Comparison of ENCODE assay signal across 9 mouse cellular contexts in genomic region chr1:156780234-156781005, GRCm38 (mm10). TPM values are rescaled to one million over a fixed set of nuclear protein-coding genes. Genes with fewer than 3 reads are reported as not detected.
DNase-seq lines count a peak whose midpoint lies in the region; ATAC-seq lines count a peak whose summit lies in the region.
"Had no signal": no experiment of that assay in that cellular context is flagged by ENCODE, and none has a peak within 500 bp of the region (broad histone marks: within the 10 kb centered on the region; RNA-seq: fewer than 3 reads in every experiment).

No protein-coding gene starts in this region.

- H3K36me3 ChIP-seq in embryonic facial prominence, embryonic 14.5 days (ENCODE audit: control insufficient read depth, insufficient read depth, low read length): no peaks in the 10 kb centered on the region
- no peaks in the 10 kb centered on the region for H3K36me3 ChIP-seq in heart, embryonic 16.5 days (ENCODE audit: control insufficient read depth, insufficient read depth)
- no peaks in the 10 kb centered on the region for H3K36me3 ChIP-seq in midbrain, embryonic 13.5 days
- H3K36me3 ChIP-seq: liver, embryonic 12.5 days had no signal

- no peaks in the 10 kb centered on the region for H3K27me3 ChIP-seq in embryonic facial prominence, embryonic 14.5 days (replicated peaks; ENCODE audit: control insufficient read depth, insufficient read depth, low read length)
- H3K27me3 ChIP-seq in heart, embryonic 16.5 days (ENCODE audit: control insufficient read depth, insufficient read depth, low read length): no peaks in the 10 kb centered on the region
- peaks cover 31% of the 10 kb centered on the region for H3K27me3 ChIP-seq in midbrain, embryonic 13.5 days
- H3K27me3 ChIP-seq: liver, embryonic 12.5 days had no signal

- intact Hi-C loops in heart, postnatal 25 days (cut with DNase I): no loop called here
- intact Hi-C loops in left cerebral cortex, postnatal 10 days (cut with DNase I): no loop called here

- H3K9me3 ChIP-seq in embryonic facial prominence, embryonic 14.5 days (ENCODE audit: control insufficient read depth, low read length): no peaks in the 10 kb centered on the region
- H3K9me3 ChIP-seq in heart, embryonic 16.5 days (replicated peaks; ENCODE audit: control insufficient read depth, low read length): no peaks in the 10 kb centered on the region
- H3K9me3 ChIP-seq in midbrain, embryonic 13.5 days: no peaks in the 10 kb centered on the region
- H3K9me3 ChIP-seq: liver, embryonic 12.5 days had no signal

- 0 out of 2 replicates have a peak overlapping the region, but pooled peaks have one; percentile 32 for H3K9ac ChIP-seq in embryonic facial prominence, embryonic 14.5 days (ENCODE audit: low read depth, low read length)
- peak overlapping the region; percentile 69 for H3K9ac ChIP-seq in heart, embryonic 16.5 days (ENCODE audit: low read length)
- no peak overlapping the region for H3K9ac ChIP-seq in midbrain, embryonic 13.5 days (replicated peaks)
- H3K9ac ChIP-seq: liver, embryonic 12.5 days had no signal

- peak; percentile 53 for ATAC-seq in embryonic facial prominence, embryonic 14.5 days (ENCODE audit: low read depth)
- ATAC-seq in heart, embryonic 16.5 days (replicated peaks; ENCODE audit: extremely low read depth, insufficient read depth, low FRiP score): peak; percentile 49
- no peak for ATAC-seq in midbrain, embryonic 13.5 days
- ATAC-seq: liver, embryonic 12.5 days had no signal

- peak; percentile 96 for DNase-seq in heart, adult 11 months
- DNase-seq in heart, postnatal 25 days (ENCODE audit: low spot score): no peak
- peak; percentile 94 for DNase-seq in embryonic facial prominence, embryonic 14.5 days (ENCODE audit: low spot score)
- no peak for DNase-seq in ovary, postnatal 10 days (ENCODE audit: low spot score)
- no peak for DNase-seq in kidney, adult 18-20 months
- DNase-seq in left cerebral cortex, postnatal 10 days (ENCODE audit: extremely low spot score in 1 of 2, low spot score in 2 of 2): no peak

- peaks cover 46% of the 10 kb centered on the region for H3K4me1 ChIP-seq in embryonic facial prominence, embryonic 14.5 days (ENCODE audit: control insufficient read depth, insufficient read depth, low read length)
- H3K4me1 ChIP-seq in heart, embryonic 16.5 days (ENCODE audit: control insufficient read depth, insufficient read depth, low read length): peaks cover 30% of the 10 kb centered on the region
- peaks cover 36% of the 10 kb centered on the region for H3K4me1 ChIP-seq in midbrain, embryonic 13.5 days (replicated peaks)

- peak overlapping the region; percentile 29; the same call in 1 of the 2 replicates for H3K4me2 ChIP-seq in embryonic facial prominence, embryonic 14.5 days (ENCODE audit: low read depth, low read length)
- H3K4me2 ChIP-seq in heart, embryonic 16.5 days (ENCODE audit: low read depth, low read length): peak overlapping the region; percentile 51
- no peak overlapping the region for H3K4me2 ChIP-seq in midbrain, embryonic 13.5 days (replicated peaks)
- H3K4me2 ChIP-seq: liver, embryonic 12.5 days had no signal

- H3K27ac ChIP-seq in embryonic facial prominence, embryonic 14.5 days (replicated peaks; ENCODE audit: low read depth, low read length): peak overlapping the region; percentile 92
- peak overlapping the region; percentile 91 for H3K27ac ChIP-seq in heart, embryonic 16.5 days (ENCODE audit: low read length)
- H3K27ac ChIP-seq in midbrain, embryonic 13.5 days: peak overlapping the region; percentile 11
- H3K27ac ChIP-seq: liver, embryonic 12.5 days had no signal

- WGBS in embryonic facial prominence, embryonic 14.5 days: 34% methylated on average over 16 of the region's 16 CpGs
- WGBS in heart, embryonic 16.5 days: 42% methylated on average over 16 of the region's 16 CpGs
- WGBS in midbrain, embryonic 13.5 days: 57% methylated on average over 16 of the region's 16 CpGs

- H3K4me3 ChIP-seq in embryonic facial prominence, embryonic 14.5 days (ENCODE audit: low read depth, low read length): no peak overlapping the region
- peak overlapping the region; percentile 41 for H3K4me3 ChIP-seq in heart, embryonic 16.5 days (ENCODE audit: low read length)
- no peak overlapping the region for H3K4me3 ChIP-seq in midbrain, embryonic 13.5 days (replicated peaks)
- H3K4me3 ChIP-seq: liver, embryonic 12.5 days had no signal

RNA-seq across cellular contexts. Expression of gene Angptl1, which starts 57.9 kb away (rescaled TPM):
- total RNA-seq in heart, postnatal 25 days (2021): 1 to 10 TPM; 2.0 to 2.5 TPM
- polyA plus RNA-seq in embryonic facial prominence, embryonic 14.5 days (2014; fragmentation: Nextera tagmentation; extraction: Ambion mirVana): 72.0 TPM in 2 replicates
- polyA plus RNA-seq in heart, embryonic 16.5 days (2015; fragmentation: Nextera tagmentation; extraction: Ambion mirVana): 3.0 and 3.8 TPM in 2 replicates
- 0.57 and 0.86 TPM in 2 replicates for polyA plus RNA-seq in midbrain, embryonic 13.5 days (2015; fragmentation: Nextera tagmentation; extraction: Ambion mirVana)
- 1 to 10 TPM in 1 of 2 experiments, under 1 TPM in 1; 0.81 to 1.0 TPM for total RNA-seq in left cerebral cortex, postnatal 10 days (2021)

Comparison
In these comparisons a context has a peak if more than half of its experiments do, and no peak if none do; other contexts are left out.
1. DNase-seq: peak in heart, adult 11 months (single experiment) and embryonic facial prominence, embryonic 14.5 days (single experiment); none in heart, postnatal 25 days (single experiment), ovary, postnatal 10 days (single experiment), kidney, adult 18-20 months (single experiment) and left cerebral cortex, postnatal 10 days (0 of 2).
2. H3K27ac ChIP-seq: peak in every context shown above with its lines; median percentile 92 in embryonic facial prominence, embryonic 14.5 days; 91 in heart, embryonic 16.5 days; 11 in midbrain, embryonic 13.5 days.
3. RNA of gene Angptl1, which starts 57.9 kb away (polyA plus RNA-seq): 72.0 TPM in embryonic facial prominence, embryonic 14.5 days; 3.0 to 3.8 TPM in heart, embryonic 16.5 days and 0.57 to 0.86 TPM in midbrain, embryonic 13.5 days; every median in the first group is over 10 times any median in the second.